Mouse (Mus musculus) embryo, embryonic 10.5 days (tissue): ENCODE measurements around the gene H2-Eb2.
"Not testable (repeated sequence)": the region's sequence is repeated elsewhere in the genome, so short reads cannot be mapped to it uniquely, and the experiment has no call there.

Experiments
- DNase-seq: peaks from one replicate; pipeline ENCODE4 v3.0.0-alpha.2; 2015; ENCODE audit warnings: low spot score

H2-Eb2 gene

GRCm38 (mm10) chr17:34306407-34306806, 19.1 kb upstream of the H2-Eb2 start:
- DNase-seq: no peak

GRCm38 (mm10) chr17:34307216-34307615, 18.2 kb upstream of the H2-Eb2 start:
- DNase-seq: no peak

- DNase-seq: no peak
These were observed 17.3 kb upstream of the H2-Eb2 start for GRCm38 (mm10) chr17:34308161-34308560.

- DNase-seq: no peak
These were observed 16.2 kb upstream of the H2-Eb2 start for GRCm38 (mm10) chr17:34309225-34309624.

- peak; percentile 74 for DNase-seq
These were observed 15.6 kb upstream of the H2-Eb2 start for GRCm38 (mm10) chr17:34309683-34310385.

- DNase-seq: not testable (repeated sequence)
These were observed 14.9 kb upstream of the H2-Eb2 start for GRCm38 (mm10) chr17:34310526-34310925.

GRCm38 (mm10) chr17:34312185-34312584, 13.3 kb upstream of the H2-Eb2 start:
- DNase-seq: no peak

GRCm38 (mm10) chr17:34313393-34313792, 12.1 kb upstream of the H2-Eb2 start:
- peak; percentile 82 for DNase-seq

GRCm38 (mm10) chr17:34314286-34314685, 11.2 kb upstream of the H2-Eb2 start:
- DNase-seq: no peak

GRCm38 (mm10) chr17:34315512-34315911, 10.0 kb upstream of the H2-Eb2 start:
- DNase-seq: no peak

- DNase-seq: no peak
These were observed 8.8 kb upstream of the H2-Eb2 start for GRCm38 (mm10) chr17:34316697-34317096.

- DNase-seq: no peak
These were observed 8.2 kb upstream of the H2-Eb2 start for GRCm38 (mm10) chr17:34317275-34317674.

- DNase-seq: no peak
These were observed 908 bp downstream of the H2-Eb2 start for GRCm38 (mm10) chr17:34326373-34326772.

- no peak for DNase-seq
These were observed 4.3 kb downstream of the H2-Eb2 start for GRCm38 (mm10) chr17:34329807-34330206.

- no peak for DNase-seq
These were observed 5.7 kb downstream of the H2-Eb2 start for GRCm38 (mm10) chr17:34331200-34331599.

GRCm38 (mm10) chr17:34340619-34341402, 15.3 kb downstream of the H2-Eb2 start:
- DNase-seq: peak; percentile 2

- no peak for DNase-seq
These were observed 19.4 kb downstream of the H2-Eb2 start for GRCm38 (mm10) chr17:34344882-34345281.

GRCm38 (mm10) chr17:34345486-34345885, 20.0 kb downstream of the H2-Eb2 start:
- DNase-seq: no peak

GRCm38 (mm10) chr17:34346041-34346440, 20.6 kb downstream of the H2-Eb2 start:
- no peak for DNase-seq

- peak; percentile 7 for DNase-seq
These were observed 22.3 kb downstream of the H2-Eb2 start for GRCm38 (mm10) chr17:34347606-34348308.

GRCm38 (mm10) chr17:34349429-34349828, 24.0 kb downstream of the H2-Eb2 start:
- peak; percentile 88 for DNase-seq

GRCm38 (mm10) chr17:34354539-34354938, 29.1 kb downstream of the H2-Eb2 start, which contains the start of gene Btnl2:
Btnl2 (plus strand) TSS chr17:34354822.
- no peak for DNase-seq

GRCm38 (mm10) chr17:34354940-34355339, 29.5 kb downstream of the H2-Eb2 start:
- no peak for DNase-seq
